18 mouse cellular contexts compared by ENCODE assay signal in genomic region chr7:84147746-84148145, GRCm38 (mm10). TPM values are rescaled to one million over a fixed set of nuclear protein-coding genes. Genes with fewer than 3 reads are reported as not detected.
DNase-seq lines count a peak whose midpoint lies in the region; ATAC-seq and TF ChIP-seq lines count a peak whose summit lies in the region.
"Had no signal": no experiment of that assay in that cellular context is flagged by ENCODE, and none has a peak within 500 bp of the region (broad histone marks: within the 10 kb centered on the region; RNA-seq: fewer than 3 reads in every experiment).

No protein-coding gene starts in this region.

- ATAC-seq in kidney, postnatal 0 days (replicated peaks; ENCODE audit: low FRiP score, low read depth) = no peak
- ATAC-seq in lung, postnatal 0 days = no peak
- no peak for ATAC-seq in intestine, postnatal 0 days
- ATAC-seq in stomach, postnatal 0 days (ENCODE audit: low FRiP score, low TSS enrichment) = peak; percentile 13; the same call in 1 of the 2 replicates
- ATAC-seq: forebrain, embryonic 13.5 days; forebrain, postnatal 0 days had no signal

- no peak overlapping the region for H3K4me3 ChIP-seq in kidney, postnatal 0 days (replicated peaks; ENCODE audit: low read depth, low read length)
- no peak overlapping the region for H3K4me3 ChIP-seq in lung, postnatal 0 days (ENCODE audit: low read depth, low read length)
- H3K4me3 ChIP-seq in lung, adult 2 months (replicated peaks; ENCODE audit: extremely low read depth, low read depth, low read length) = no peak overlapping the region
- peak overlapping the region; percentile 6; the same call in 1 of the 2 replicates for H3K4me3 ChIP-seq in intestine, postnatal 0 days (ENCODE audit: low read depth, low read length)
- no peak overlapping the region for H3K4me3 ChIP-seq in stomach, postnatal 0 days (ENCODE audit: low read depth, low read length)
- H3K4me3 ChIP-seq: embryonic facial prominence, embryonic 10.5 days; forebrain, embryonic 13.5 days; heart, embryonic 13.5 days had no signal

- peak overlapping the region; percentile 89; the same call in 1 of the 2 replicates for H3K4me2 ChIP-seq in kidney, postnatal 0 days (ENCODE audit: low read length)
- H3K4me2 ChIP-seq in lung, postnatal 0 days (replicated peaks; ENCODE audit: low read depth, low read length) = peak overlapping the region; percentile 83; the same call in 1 of the 2 replicates
- peak overlapping the region; percentile 77 for H3K4me2 ChIP-seq in intestine, postnatal 0 days (replicated peaks; ENCODE audit: low read depth)
- H3K4me2 ChIP-seq in stomach, postnatal 0 days (replicated peaks; ENCODE audit: low read depth) = no peak overlapping the region
- H3K4me2 ChIP-seq: hindbrain, embryonic 14.5 days had no signal

- no peak for TF ChIP-seq POLR2A in lung, adult 2 months (IDR thresholded peaks at IDR 0.05; ENCODE audit: borderline replicate concordance, extremely low read depth, low read depth, low read length)

- H3K27ac ChIP-seq in kidney, postnatal 0 days = no peak overlapping the region
- no peak overlapping the region for H3K27ac ChIP-seq in lung, postnatal 0 days (ENCODE audit: low read length)
- peak overlapping the region; percentile 68 for H3K27ac ChIP-seq in intestine, postnatal 0 days (ENCODE audit: low read depth, low read length)
- H3K27ac ChIP-seq in stomach, postnatal 0 days (replicated peaks) = no peak overlapping the region
- H3K27ac ChIP-seq: embryonic facial prominence, embryonic 10.5 days; forebrain, embryonic 13.5 days; hindbrain, embryonic 10.5 days; hindbrain, embryonic 14.5 days had no signal

- DNase-seq in kidney, postnatal 0 days (ENCODE audit: low spot score) = no peak
- no peak for DNase-seq in kidney, postnatal 25 days
- no peak for DNase-seq in lung, postnatal 0 days (ENCODE audit: low spot score)
- no peak for DNase-seq in lung, adult 2 months
- no peak for DNase-seq in stomach, postnatal 0 days (ENCODE audit: low spot score)
- DNase-seq in gastrocnemius, postnatal 25 days = no peak
- DNase-seq: adrenal gland, adult 2 months; adrenal gland, postnatal 25 days; cerebellum, adult 18-20 months; cerebellum, adult 9-11 months; forebrain, postnatal 0 days; gastrocnemius, postnatal 14 days had no signal

- H3K4me1 ChIP-seq in kidney, postnatal 0 days (replicated peaks; ENCODE audit: insufficient read depth, low read length) = peaks cover 38% of the 10 kb centered on the region
- peaks cover 41% of the 10 kb centered on the region for H3K4me1 ChIP-seq in lung, postnatal 0 days (ENCODE audit: insufficient read depth, low read depth, low read length)
- H3K4me1 ChIP-seq in lung, adult 2 months (ENCODE audit: control insufficient read depth, insufficient read depth, low read length) = peaks cover 43% of the 10 kb centered on the region
- peaks cover 15% of the 10 kb centered on the region; the same call in 1 of the 2 replicates for H3K4me1 ChIP-seq in intestine, postnatal 0 days (replicated peaks; ENCODE audit: control insufficient read depth, insufficient read depth, low read length)
- H3K4me1 ChIP-seq in stomach, postnatal 0 days (replicated peaks; ENCODE audit: control insufficient read depth, insufficient read depth) = peaks cover 8% of the 10 kb centered on the region; the same call in 1 of the 2 replicates

- no peaks in the 10 kb centered on the region for H3K36me3 ChIP-seq in kidney, postnatal 0 days (ENCODE audit: insufficient read depth, low read length)
- no peaks in the 10 kb centered on the region for H3K36me3 ChIP-seq in lung, postnatal 0 days (ENCODE audit: insufficient read depth, low read length)
- peaks cover 10% of the 10 kb centered on the region; the same call in 1 of the 2 replicates for H3K36me3 ChIP-seq in intestine, postnatal 0 days (ENCODE audit: control insufficient read depth, insufficient read depth)
- H3K36me3 ChIP-seq in stomach, postnatal 0 days (ENCODE audit: control insufficient read depth, insufficient read depth, low read length) = no peaks in the 10 kb centered on the region

- TF ChIP-seq EP300 in lung, postnatal 0 days (IDR thresholded peaks at IDR 0.05) = peak; percentile 77
- no peak for TF ChIP-seq EP300 in stomach, postnatal 0 days (optimal IDR thresholded peaks at IDR 0.05)

- no peaks in the 10 kb centered on the region for H3K27me3 ChIP-seq in kidney, postnatal 0 days (ENCODE audit: insufficient read depth, low read length)
- no peaks in the 10 kb centered on the region for H3K27me3 ChIP-seq in lung, postnatal 0 days (replicated peaks; ENCODE audit: insufficient read depth, low read length)
- no peaks in the 10 kb centered on the region for H3K27me3 ChIP-seq in intestine, postnatal 0 days (replicated peaks; ENCODE audit: control insufficient read depth, insufficient read depth, low read length)
- no peaks in the 10 kb centered on the region for H3K27me3 ChIP-seq in stomach, postnatal 0 days (ENCODE audit: control insufficient read depth, insufficient read depth, low read length)
- H3K27me3 ChIP-seq: forebrain, embryonic 13.5 days; heart, embryonic 13.5 days had no signal

- TF ChIP-seq CTCF in kidney, postnatal 0 days (IDR thresholded peaks at IDR 0.05; ENCODE audit: low read depth) = no peak
- no peak for TF ChIP-seq CTCF in lung, postnatal 0 days (IDR thresholded peaks at IDR 0.05)
- no peak for TF ChIP-seq CTCF in lung, adult 2 months (IDR thresholded peaks at IDR 0.05; ENCODE audit: insufficient read depth, low read length)
- no peak for TF ChIP-seq CTCF in intestine, postnatal 0 days (IDR thresholded peaks at IDR 0.05; ENCODE audit: low read depth)
- no peak for TF ChIP-seq CTCF in stomach, postnatal 0 days (IDR thresholded peaks at IDR 0.05; ENCODE audit: low read depth)

- WGBS in kidney, postnatal 0 days = 90% methylated on average over 1 of the region's 1 CpGs
- WGBS in lung, postnatal 0 days = 68% methylated on average over 1 of the region's 1 CpGs
- WGBS in lung, adult 2 months = 67% methylated on average over 1 of the region's 1 CpGs
- WGBS in intestine, postnatal 0 days = 30% methylated on average over 1 of the region's 1 CpGs
- WGBS in stomach, postnatal 0 days = 76% methylated on average over 1 of the region's 1 CpGs

- no peaks in the 10 kb centered on the region for H3K9me3 ChIP-seq in kidney, postnatal 0 days (replicated peaks; ENCODE audit: low read length)
- no peaks in the 10 kb centered on the region for H3K9me3 ChIP-seq in lung, postnatal 0 days (ENCODE audit: low read length)
- no peaks in the 10 kb centered on the region for H3K9me3 ChIP-seq in intestine, postnatal 0 days (ENCODE audit: control insufficient read depth)
- H3K9me3 ChIP-seq in stomach, postnatal 0 days (ENCODE audit: control insufficient read depth, low read length) = no peaks in the 10 kb centered on the region
- H3K9me3 ChIP-seq: embryonic facial prominence, embryonic 10.5 days; forebrain, embryonic 13.5 days; heart, embryonic 13.5 days; hindbrain, embryonic 10.5 days had no signal

- H3K9ac ChIP-seq in kidney, postnatal 0 days (ENCODE audit: low read depth, low read length) = no peak overlapping the region
- H3K9ac ChIP-seq in lung, postnatal 0 days (replicated peaks; ENCODE audit: low read depth) = no peak overlapping the region
- no peak overlapping the region for H3K9ac ChIP-seq in intestine, postnatal 0 days (ENCODE audit: low read depth, low read length)
- no peak overlapping the region for H3K9ac ChIP-seq in stomach, postnatal 0 days (ENCODE audit: low read length)
- H3K9ac ChIP-seq: forebrain, embryonic 13.5 days; forebrain, postnatal 0 days; heart, embryonic 13.5 days; hindbrain, embryonic 14.5 days had no signal

RNA-seq across cellular contexts. Expression of gene Abhd17c, which starts 3.9 kb away (rescaled TPM):
- 124 and 135 TPM in 2 replicates for polyA plus RNA-seq in kidney, postnatal 0 days (2015; fragmentation: Nextera tagmentation; extraction: Ambion mirVana)
- polyA plus RNA-seq in lung, postnatal 0 days (2015; fragmentation: Nextera tagmentation; extraction: Ambion mirVana) = 91.3 and 104 TPM in 2 replicates
- 92.8 and 98.3 TPM in 2 replicates for polyA plus RNA-seq in lung, adult 2 months (2012; rRNA removed)
- polyA plus RNA-seq in intestine, postnatal 0 days (2015; fragmentation: Nextera tagmentation; extraction: Ambion mirVana) = 203 and 216 TPM in 2 replicates
- polyA plus RNA-seq in stomach, postnatal 0 days (2015; fragmentation: Nextera tagmentation; extraction: Ambion mirVana) = 59.7 and 60.9 TPM in 2 replicates
- total RNA-seq in gastrocnemius, postnatal 25 days (2021) = 1 to 10 TPM; 5.2 to 5.6 TPM
